Mouse (Mus musculus) bone marrow macrophage, adult 2 months (primary cell): ENCODE measurements around the gene Slc41a2.

Source experiments
- CTCF ChIP-seq: IDR thresholded peaks from 2 replicates; pipeline ENCODE4 v1.5.1; 2012; ENCODE audit warnings: low read depth, mild to moderate bottlenecking, low read length, moderate library complexity
- POLR2A ChIP-seq: IDR thresholded peaks from 2 replicates; pipeline ENCODE4 v1.6.1; 2012; ENCODE audit warnings: mild to moderate bottlenecking, low read depth, low read length, borderline replicate concordance

DNA sequence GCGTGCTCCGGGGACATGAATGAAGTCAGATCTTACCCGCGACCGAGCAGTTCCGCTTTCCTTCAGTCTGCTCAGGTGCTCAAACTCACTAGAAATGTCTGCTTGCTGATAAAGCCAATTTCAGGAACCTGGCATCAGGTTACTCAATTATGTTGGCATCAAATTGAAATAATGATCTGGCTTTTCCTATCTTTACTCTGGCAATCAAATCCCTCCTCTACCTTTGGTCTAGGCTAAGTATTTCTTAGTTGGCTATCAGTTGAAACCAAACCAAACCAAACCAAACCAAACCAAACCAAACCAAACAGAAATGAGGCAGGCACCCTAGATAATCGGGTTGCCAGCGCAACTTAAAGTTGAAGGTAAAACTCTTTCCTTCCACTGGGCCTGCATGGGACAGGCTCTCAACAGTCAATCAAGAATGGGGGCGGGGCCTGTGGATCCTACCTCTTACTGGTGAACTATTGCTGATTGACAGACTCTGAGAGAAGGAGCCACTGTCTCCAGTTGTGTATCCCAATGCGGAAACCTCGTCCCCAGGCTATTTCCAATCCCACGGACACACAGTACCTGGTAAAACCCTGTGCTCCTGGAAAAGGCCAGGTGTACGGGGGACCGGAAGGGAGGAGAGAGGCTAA lies 10.9 kb downstream of the Slc41a2 start:
- TF ChIP-seq CTCF (no peak), POLR2A (no peak)
